Mouse (Mus musculus) spleen, adult 18-20 months (tissue): ENCODE measurements at regions not wholly inside any gene's neighbourhood (a gene's known extent, or its start where the extent isn't known, plus 50 kb on each side); places are given as distances from the start of the nearest gene placed in this dataset.

Experiments used
- DNase-seq, 2 experiments: peaks; one replicate each; pipeline ENCODE4 v3.0.0; 2022; ENCODE audit warnings: mixed read lengths in 2 of 2

GRCm38 (mm10) chrX:99339081-99339876 lies 131.8 kb downstream of the Pja1 start:
- no peak for DNase-seq

GRCm38 (mm10) chrX:99336616-99337553 lies 134.2 kb downstream of the Pja1 start:
- DNase-seq, result no peak

- DNase-seq, result no peak
Measured at GRCm38 (mm10) chrX:99335886-99336589, 135.0 kb downstream of the Pja1 start.

- DNase-seq, result no peak
Measured at GRCm38 (mm10) chrX:99332457-99332770, 138.7 kb downstream of the Pja1 start.

GRCm38 (mm10) chrX:99331764-99332456 lies 139.2 kb downstream of the Pja1 start:
- DNase-seq, result no peak

DNA sequence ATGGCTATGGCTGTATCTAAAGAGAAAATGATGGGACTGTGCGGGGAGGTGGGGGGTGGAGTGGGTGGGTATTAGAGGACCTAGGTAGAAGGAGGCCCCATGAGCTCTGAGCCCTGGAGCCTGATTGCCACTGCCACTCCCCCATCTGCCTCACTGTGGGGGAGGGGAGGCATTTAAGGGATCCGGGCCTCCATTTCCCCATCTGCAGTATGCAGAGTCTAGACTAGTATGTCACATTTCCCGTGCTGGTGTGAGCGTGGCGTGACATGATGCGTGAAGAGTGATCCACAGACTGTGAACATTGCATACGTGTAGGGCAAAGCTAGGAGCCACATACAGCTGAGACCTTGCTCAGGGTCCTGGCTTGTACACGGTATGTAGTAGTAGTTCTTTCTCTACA lies 140.7 kb downstream of the Pja1 start:
- no peak for DNase-seq

DNA sequence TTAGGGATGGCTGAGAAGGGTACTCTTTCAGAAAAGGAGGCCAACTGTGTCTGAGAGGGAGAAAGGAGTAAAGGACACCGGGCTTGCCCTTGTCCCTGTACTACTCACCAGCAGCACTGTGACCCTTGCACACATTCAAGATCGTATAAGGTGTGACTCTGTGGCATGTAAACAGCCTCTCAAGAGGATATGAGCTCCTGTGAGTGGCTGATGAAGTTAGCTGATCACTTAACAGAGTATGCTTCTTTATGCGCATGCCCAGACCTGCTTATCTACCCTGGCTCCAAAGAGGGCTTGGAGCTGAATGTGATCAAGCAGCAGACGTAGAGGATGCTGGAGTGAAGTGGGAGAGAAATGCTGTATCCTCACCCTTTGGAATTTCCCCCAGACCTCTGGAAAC lies 142.5 kb downstream of the Pja1 start:
- no peak for DNase-seq

DNA sequence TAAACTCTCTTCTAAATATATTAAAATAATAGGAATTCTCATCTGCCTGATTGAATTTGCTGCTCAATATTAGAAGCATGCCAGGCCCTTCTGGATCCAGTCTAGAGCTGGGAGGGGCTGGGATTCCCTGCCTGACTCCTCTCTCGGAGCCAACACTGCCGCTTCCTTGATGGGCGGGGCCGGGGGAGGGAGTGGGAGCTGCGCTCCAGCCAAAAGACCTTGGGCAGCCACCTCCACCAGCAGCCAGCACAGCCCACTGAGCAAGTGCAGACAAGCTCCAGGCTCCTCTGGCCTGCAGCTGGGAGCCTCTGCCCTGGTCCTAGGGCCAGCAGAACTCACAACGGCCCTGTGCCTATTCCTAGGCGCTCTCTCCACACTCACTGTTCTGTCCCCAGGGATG lies 144.9 kb downstream of the Pja1 start:
- DNase-seq, result no peak

DNA sequence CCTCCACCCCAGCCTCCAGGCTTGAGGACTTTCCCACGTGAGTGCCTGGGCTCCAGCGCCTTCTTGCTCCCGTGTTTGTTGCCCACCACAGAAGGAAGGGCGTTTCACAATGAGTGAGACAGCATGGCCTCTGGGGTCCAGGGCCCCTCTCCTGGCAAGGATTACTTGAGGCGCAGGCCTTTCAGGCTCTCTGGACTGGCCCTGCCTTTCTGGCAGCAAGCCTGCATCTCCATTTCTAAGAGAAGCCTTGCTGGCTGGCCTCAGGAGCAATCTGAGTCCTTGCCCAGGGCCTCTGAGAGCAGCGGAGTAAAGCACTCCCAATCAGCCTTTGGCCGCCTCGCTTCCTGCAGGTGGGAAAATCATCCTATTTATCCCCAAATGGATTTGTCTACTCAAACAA lies 145.6 kb downstream of the Pja1 start:
- no peak for DNase-seq

- no peak for DNase-seq
Measured at GRCm38 (mm10) chrX:99324546-99325170, 146.4 kb downstream of the Pja1 start.

- DNase-seq, result no peak
Measured at GRCm38 (mm10) chrX:99319791-99320190, 151.3 kb downstream of the Pja1 start.

DNA sequence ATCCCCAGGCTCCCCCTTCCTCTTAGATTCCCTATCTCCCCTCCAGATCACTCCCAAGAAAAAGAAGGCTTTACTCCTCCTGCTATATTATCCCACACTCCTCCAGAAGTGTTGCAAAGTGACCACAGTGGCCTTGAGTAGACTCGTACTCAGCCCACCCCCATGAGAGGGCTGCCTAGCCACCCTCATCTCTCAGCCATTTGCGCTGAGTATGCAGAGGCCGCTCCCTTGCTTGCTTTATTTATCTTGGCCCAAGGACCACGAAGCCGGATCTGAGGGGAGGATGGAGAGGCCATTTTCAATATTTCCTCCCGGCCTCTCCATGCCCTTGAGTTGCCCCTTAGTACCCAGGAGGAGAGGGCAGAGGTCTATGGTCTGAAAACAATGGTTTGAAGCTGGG lies 151.9 kb downstream of the Pja1 start:
- DNase-seq, result no peak

DNA sequence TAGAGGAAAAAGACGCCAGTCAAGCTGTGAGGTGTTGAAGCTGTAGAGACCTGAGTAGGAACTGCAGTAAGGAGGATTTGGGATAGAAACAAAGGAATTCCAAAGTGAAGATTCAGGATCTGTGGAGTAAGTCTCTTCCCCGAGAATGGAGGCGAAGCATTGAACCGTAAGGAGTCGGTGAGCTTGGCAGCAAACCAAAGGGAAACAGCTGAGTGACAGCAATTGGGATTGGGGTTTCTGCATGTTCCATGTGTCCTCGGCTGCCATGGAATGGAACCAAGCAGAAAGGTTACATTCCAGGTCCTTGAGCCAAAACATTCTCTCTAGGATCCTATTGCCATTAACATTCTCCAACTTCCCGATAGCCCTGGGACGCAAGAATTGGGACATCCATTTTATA lies 152.9 kb downstream of the Pja1 start:
- DNase-seq, result no peak

DNA sequence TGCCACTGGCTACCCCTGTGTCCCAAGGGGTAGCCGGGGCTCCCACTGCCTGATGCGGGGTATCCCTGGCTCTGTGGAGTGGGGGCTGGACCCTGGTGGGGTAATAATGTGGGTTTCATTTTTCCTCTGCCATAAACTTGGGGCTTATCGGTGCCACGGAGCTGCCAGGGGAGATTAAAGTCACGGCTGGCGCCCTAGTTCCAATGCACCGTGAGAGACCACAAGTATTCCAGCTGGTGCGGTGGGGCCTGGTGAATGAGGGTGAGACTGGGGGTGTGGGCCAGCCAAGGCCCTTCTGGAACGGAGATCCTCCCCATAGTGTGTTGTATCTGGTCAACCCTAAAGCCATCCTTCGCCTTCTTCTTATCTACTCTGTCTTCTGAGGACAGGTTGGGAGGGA lies 153.3 kb downstream of the Pja1 start:
- DNase-seq, result no peak

- no peak for DNase-seq
Measured at GRCm38 (mm10) chrX:99316410-99317056, 154.5 kb downstream of the Pja1 start.

DNA sequence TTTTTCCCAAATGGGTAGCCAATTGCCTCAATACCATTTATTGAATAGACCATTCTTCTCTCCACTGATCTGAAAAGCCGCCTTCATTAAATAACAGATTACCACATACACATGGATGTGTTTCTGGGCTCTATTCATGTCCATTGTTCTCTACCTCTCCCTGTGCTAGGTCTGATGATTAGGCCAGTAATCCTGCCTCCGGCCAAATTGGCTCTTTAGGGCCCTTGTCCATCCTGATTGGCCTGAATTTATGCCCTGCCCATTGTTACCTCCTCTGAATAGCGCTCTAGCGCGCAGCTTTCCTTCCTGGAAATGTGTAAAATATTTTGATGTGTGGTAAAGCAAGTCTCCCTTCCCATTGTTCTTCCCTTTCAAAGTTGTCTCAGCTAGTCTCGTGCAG lies 163.2 kb downstream of the Efnb1 start:
- no peak for DNase-seq

- no peak for DNase-seq
Measured at GRCm38 (mm10) chrX:99294726-99295125, 158.8 kb downstream of the Efnb1 start.

DNA sequence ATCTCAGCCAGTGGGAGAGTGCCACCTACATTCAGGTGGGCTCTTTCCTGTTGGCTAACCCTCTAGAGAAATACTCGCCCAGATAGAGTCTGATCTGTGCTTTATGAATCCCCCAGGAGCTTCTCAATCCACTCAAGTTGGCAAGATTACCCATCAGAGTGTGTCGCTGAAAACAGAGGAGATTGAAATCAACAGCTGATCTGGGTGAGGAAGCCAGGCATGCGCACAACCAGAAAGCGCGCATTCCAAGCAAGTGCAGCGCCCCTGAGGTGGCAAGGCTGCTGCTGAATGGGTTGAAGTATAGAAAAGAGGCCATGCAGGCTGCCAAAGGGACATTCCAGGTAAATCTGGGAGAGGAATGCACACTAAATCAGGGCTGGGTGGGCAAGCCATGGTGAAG lies 158.0 kb downstream of the Efnb1 start:
- no peak for DNase-seq

DNA sequence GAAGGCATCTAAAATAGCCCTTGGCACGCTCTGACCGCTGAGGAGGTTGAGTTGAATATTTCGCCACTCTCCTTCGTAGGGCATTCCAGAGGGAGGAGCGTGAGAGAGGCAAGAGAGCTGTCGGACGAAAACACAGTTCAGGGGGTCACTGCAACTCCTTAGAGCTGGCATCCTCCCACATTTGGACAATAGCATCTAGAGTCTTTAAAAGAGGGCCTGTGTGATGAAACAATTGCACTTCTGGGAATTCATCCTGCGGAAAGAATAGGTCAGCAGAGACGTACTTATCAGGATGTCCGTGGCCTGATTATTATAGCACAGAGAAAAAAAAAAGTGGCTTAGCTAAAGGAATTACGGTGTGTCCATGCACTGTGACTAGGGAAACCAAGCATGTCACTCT lies 156.8 kb downstream of the Efnb1 start:
- DNase-seq, result no peak

- DNase-seq, result no peak
Measured at GRCm38 (mm10) chrX:99291965-99292364, 156.0 kb downstream of the Efnb1 start.

GRCm38 (mm10) chrX:99291423-99291963 lies 155.6 kb downstream of the Efnb1 start:
- no peak for DNase-seq

- no peak for DNase-seq
Measured at GRCm38 (mm10) chrX:99287988-99288387, 152.1 kb downstream of the Efnb1 start.
